ENCODE assay signal across 9 mouse cellular contexts in genomic region chr5:37874784-37875281, GRCm38 (mm10). TPM values are rescaled to one million over a fixed set of nuclear protein-coding genes. Genes with fewer than 3 reads are reported as not detected.
A peak's percentile ranks its signal among the peaks of the same experiment; 100 is the strongest.
DNase-seq lines count a peak whose midpoint lies in the region; ATAC-seq and TF ChIP-seq lines count a peak whose summit lies in the region.
"Had no signal": no experiment of that assay in that cellular context is flagged by ENCODE, and none has a peak within 500 bp of the region (broad histone marks: within the 10 kb centered on the region; RNA-seq: fewer than 3 reads in every experiment).

No protein-coding gene starts in this region.

- ATAC-seq in kidney, embryonic 15.5 days (replicated peaks; ENCODE audit: low FRiP score): no peak

- DNase-seq in kidney, adult 11 months: peak; percentile 92
- DNase-seq in heart, adult 9 months (ENCODE audit: low spot score in 2 of 2): peak; percentile 23 to 43
- peak; percentile 90 to 94 for DNase-seq in kidney, postnatal 25 days
- no peak for DNase-seq in embryo, embryonic 9.5 days (ENCODE audit: extremely low spot score)
- no peak for DNase-seq in thymus, postnatal 4 days
- DNase-seq in frontal cortex, postnatal 10 days (ENCODE audit: low spot score in 2 of 2): no peak

- H3K4me2 ChIP-seq in kidney, embryonic 15.5 days: no peak overlapping the region

- no peak overlapping the region for H3K4me3 ChIP-seq in kidney, embryonic 15.5 days (replicated peaks)
- H3K4me3 ChIP-seq in C2C12 (ENCODE audit: insufficient read depth, poor library complexity, severe bottlenecking): no peak overlapping the region
- H3K4me3 ChIP-seq: forebrain, embryonic 10.5 days had no signal

- H3ac ChIP-seq in C2C12 (ENCODE audit: control insufficient read depth, insufficient read length, low read depth): no peak overlapping the region

- H3K79me2 ChIP-seq in C2C12 (ENCODE audit: control insufficient read depth, insufficient read depth): no peaks in the 10 kb centered on the region

- no peak overlapping the region for H3K9ac ChIP-seq in kidney, embryonic 15.5 days

- H3K36me3 ChIP-seq in kidney, embryonic 15.5 days: no peaks in the 10 kb centered on the region
- H3K36me3 ChIP-seq in C2C12 (ENCODE audit: control insufficient read depth, insufficient read depth): no peaks in the 10 kb centered on the region
- H3K36me3 ChIP-seq: forebrain, embryonic 10.5 days had no signal

- H3K27me3 ChIP-seq in kidney, embryonic 15.5 days: peaks cover 17% of the 10 kb centered on the region; the same call in 1 of the 2 replicates
- no peaks in the 10 kb centered on the region for H3K27me3 ChIP-seq in C2C12 (ENCODE audit: control insufficient read depth, insufficient read depth, insufficient read length)

- no peak for TF ChIP-seq CTCF in C2C12 (IDR thresholded peaks at IDR 0.05; ENCODE audit: control insufficient read depth, insufficient read depth, insufficient read length)

- H3K4me1 ChIP-seq in kidney, embryonic 15.5 days: no peaks in the 10 kb centered on the region
- H3K4me1 ChIP-seq: forebrain, embryonic 10.5 days had no signal

- WGBS in kidney, embryonic 15.5 days: 81% methylated on average over 6 of the region's 6 CpGs

- no peaks in the 10 kb centered on the region for H3K9me3 ChIP-seq in kidney, embryonic 15.5 days (replicated peaks)
- H3K9me3 ChIP-seq: forebrain, embryonic 10.5 days had no signal

- no peak overlapping the region for H3K27ac ChIP-seq in kidney, embryonic 15.5 days
- H3K27ac ChIP-seq: forebrain, embryonic 10.5 days had no signal

- H3K79me3 ChIP-seq in C2C12 (ENCODE audit: low read depth): no peaks in the 10 kb centered on the region

TF ChIP-seq in C2C12, 6 proteins besides CTCF, POLR2A, EP300 and RAD21:
- no peak for TF ChIP-seq USF1 (IDR thresholded peaks at IDR 0.05; ENCODE audit: low read depth)
- no peak for TF ChIP-seq CEBPB (IDR thresholded peaks at IDR 0.05; ENCODE audit: low read depth)
- TF ChIP-seq MYOD1 (IDR thresholded peaks at IDR 0.05; ENCODE audit: control insufficient read depth, insufficient read length, low read depth): peak; percentile 74

RNA-seq across cellular contexts. Expression of gene Msx1, which starts 50.5 kb away (rescaled TPM):
- polyA plus RNA-seq in kidney, embryonic 15.5 days (2015; fragmentation: Nextera tagmentation; extraction: Ambion mirVana): 2.9 and 3.2 TPM in 2 replicates
- polyA plus RNA-seq in C2C12 (2012; fragmentation: generic; extraction: Trizol): 7.0 TPM

Comparison
In these comparisons a context has a peak if more than half of its experiments do, and no peak if none do; other contexts are left out.
1. DNase-seq: peak in kidney, adult 11 months (single experiment), heart, adult 9 months (2 of 2) and kidney, postnatal 25 days (2 of 2); none in embryo, embryonic 9.5 days (single experiment), thymus, postnatal 4 days (single experiment) and frontal cortex, postnatal 10 days (0 of 2).